Mouse (Mus musculus): Measurements from ENCODE around the gene Adra1b.

- TF ChIP-seq CTCF (IDR thresholded peaks at IDR 0.05; ENCODE audit: control insufficient read depth, insufficient read depth, low read length) (no peak), POLR2A (IDR thresholded peaks at IDR 0.05; ENCODE audit: borderline replicate concordance, control insufficient read depth, low read depth, low read length) (no peak)
Observed at GRCm38 (mm10) chr11:43950274-43950673, 49.3 kb upstream of the Adra1b start.
